Mouse (Mus musculus) myocyte (in vitro differentiated cells): Measurements from ENCODE around the gene Nup85.

Source experiments
- CEBPB ChIP-seq: IDR thresholded peaks from 2 replicates; pipeline ENCODE4 v1.6.1; 2011; ENCODE audit warnings: mild to moderate bottlenecking, moderate library complexity; ENCODE audit not compliant: poor library complexity, insufficient read depth, severe bottlenecking
- MYOD1 ChIP-seq, 3 experiments: IDR thresholded peaks; one replicate each; pipeline ENCODE4 v1.6.1; 2011; ENCODE audit warnings: control low read depth in 2 of 3, low read depth in 2 of 3, mild to moderate bottlenecking in 2 of 3, moderate library complexity in 1 of 3; ENCODE audit not compliant: insufficient read length in 2 of 3, control insufficient read depth in 1 of 3
- POLR2A ChIP-seq: IDR thresholded peaks from one replicate; pipeline ENCODE4 v1.6.1; 2011; ENCODE audit warnings: low read depth, mild to moderate bottlenecking, control low read depth, moderate library complexity; ENCODE audit not compliant: insufficient read length
- POLR2AphosphoS2 ChIP-seq: IDR thresholded peaks from one replicate; pipeline ENCODE4 v1.6.1; 2011; ENCODE audit warnings: low read depth, control low read depth; ENCODE audit not compliant: insufficient read length
- SRF ChIP-seq: IDR thresholded peaks from one replicate; pipeline ENCODE4 v1.6.1; 2011; ENCODE audit warnings: low read depth; ENCODE audit not compliant: control insufficient read depth, insufficient read length
- TCF12 ChIP-seq: IDR thresholded peaks from one replicate; pipeline ENCODE4 v1.6.1; 2011; ENCODE audit warnings: mild to moderate bottlenecking, control low read depth; ENCODE audit not compliant: poor library complexity, insufficient read depth, severe bottlenecking
- TCF3 ChIP-seq: IDR thresholded peaks from one replicate; pipeline ENCODE4 v1.6.1; 2011; ENCODE audit warnings: low read depth, control low read depth; ENCODE audit not compliant: insufficient read length
- USF1 ChIP-seq: IDR thresholded peaks from one replicate; pipeline ENCODE4 v1.6.1; 2011; ENCODE audit warnings: low read depth, mild to moderate bottlenecking, control low read depth, moderate library complexity

DNA sequence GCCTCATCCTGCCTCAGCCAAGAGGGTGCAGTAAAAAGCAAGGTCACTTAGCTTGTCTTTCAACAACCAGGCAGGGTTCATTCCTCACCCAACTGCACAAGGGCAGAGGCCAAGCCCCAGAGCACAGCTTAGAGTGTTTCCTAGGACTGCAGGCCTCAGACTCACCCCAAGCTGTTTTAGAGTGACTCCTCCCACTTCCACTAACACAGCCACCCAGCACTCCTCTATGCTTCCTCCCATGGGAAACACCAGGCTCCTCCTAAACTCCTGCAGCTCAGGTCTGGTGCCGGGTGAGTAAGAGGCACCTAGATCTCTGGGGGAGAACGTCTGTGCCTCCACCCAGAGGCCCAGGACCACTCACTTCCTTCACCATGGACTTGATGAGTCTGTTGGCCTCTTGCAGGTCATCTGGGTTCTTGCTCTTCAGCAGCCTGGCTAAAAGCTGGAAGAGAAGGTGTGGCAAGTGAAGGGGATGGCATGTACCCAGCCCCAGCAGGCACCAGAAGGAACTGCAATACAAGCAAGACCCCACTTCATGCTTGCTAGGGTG, 26.4 kb downstream of the Nup85 start:
- TF ChIP-seq POLR2AphosphoS2 (no peak), POLR2A (no peak), MYOD1 (IDR thresholded peaks at IDR 0.05; ENCODE audit: control insufficient read depth in 1 of 3, insufficient read length in 2 of 3, low read depth in 2 of 3) (no peak), USF1 (no peak), CEBPB (no peak), TCF3 (no peak), SRF (no peak), TCF12 (no peak)
